Mouse (Mus musculus): ENCODE measurements around the gene Pmfbp1.
"Not testable (repeated sequence)": the region's sequence is repeated elsewhere in the genome, so short reads cannot be mapped to it uniquely, and the experiment has no call there.

Gene Pmfbp1

GRCm38 (mm10) chr8:109493727-109494126 lies at the start of gene Pmfbp1:
Pmfbp1 (plus strand) TSS chr8:109494027.
- DNase-seq (ENCODE audit: low spot score), result no peak

- not testable (repeated sequence) for DNase-seq (ENCODE audit: low spot score)
Measured at GRCm38 (mm10) chr8:109446896-109447295, 46.9 kb upstream of the Pmfbp1 start.

- DNase-seq (ENCODE audit: low spot score), result no peak
Measured at GRCm38 (mm10) chr8:109451000-109451399, 42.8 kb upstream of the Pmfbp1 start.

- no peak for DNase-seq (ENCODE audit: low spot score)
Measured at GRCm38 (mm10) chr8:109455113-109455512, 38.7 kb upstream of the Pmfbp1 start.

- no peak for DNase-seq (ENCODE audit: low spot score)
Measured at GRCm38 (mm10) chr8:109457387-109457786, 36.4 kb upstream of the Pmfbp1 start.

- DNase-seq (ENCODE audit: low spot score), result no peak
Measured at GRCm38 (mm10) chr8:109458580-109458979, 35.2 kb upstream of the Pmfbp1 start.

- peak; percentile 35 for DNase-seq (ENCODE audit: low spot score)
Measured at GRCm38 (mm10) chr8:109463075-109463474, 30.8 kb upstream of the Pmfbp1 start.

GRCm38 (mm10) chr8:109463677-109464313 lies 30.0 kb upstream of the Pmfbp1 start:
- DNase-seq (ENCODE audit: low spot score), result no peak

- peak; percentile 44 for DNase-seq (ENCODE audit: low spot score)
Measured at GRCm38 (mm10) chr8:109464451-109464891, 29.4 kb upstream of the Pmfbp1 start.

GRCm38 (mm10) chr8:109465056-109465455 lies 28.8 kb upstream of the Pmfbp1 start:
- no peak for DNase-seq (ENCODE audit: low spot score)

- DNase-seq (ENCODE audit: low spot score), result no peak
Measured at GRCm38 (mm10) chr8:109465761-109466160, 28.1 kb upstream of the Pmfbp1 start.

GRCm38 (mm10) chr8:109467516-109467915 lies 26.3 kb upstream of the Pmfbp1 start:
- no peak for DNase-seq (ENCODE audit: low spot score)

- DNase-seq (ENCODE audit: low spot score), result no peak
Measured at GRCm38 (mm10) chr8:109468112-109468511, 25.7 kb upstream of the Pmfbp1 start.

GRCm38 (mm10) chr8:109471876-109472275 lies 22.0 kb upstream of the Pmfbp1 start:
- DNase-seq (ENCODE audit: low spot score), result no peak

- DNase-seq (ENCODE audit: low spot score), result no peak
Measured at GRCm38 (mm10) chr8:109472400-109472799, 21.4 kb upstream of the Pmfbp1 start.

- no peak for DNase-seq (ENCODE audit: low spot score)
Measured at GRCm38 (mm10) chr8:109474442-109475121, 19.2 kb upstream of the Pmfbp1 start.

- no peak for DNase-seq (ENCODE audit: low spot score)
Measured at GRCm38 (mm10) chr8:109475436-109475835, 18.4 kb upstream of the Pmfbp1 start.

- no peak for DNase-seq (ENCODE audit: low spot score)
Measured at GRCm38 (mm10) chr8:109478586-109478985, 15.2 kb upstream of the Pmfbp1 start.

- DNase-seq (ENCODE audit: low spot score), result no peak
Measured at GRCm38 (mm10) chr8:109484741-109485140, 9.1 kb upstream of the Pmfbp1 start.

- DNase-seq (ENCODE audit: low spot score), result no peak
Measured at GRCm38 (mm10) chr8:109485530-109485929, 8.3 kb upstream of the Pmfbp1 start.

GRCm38 (mm10) chr8:109492785-109493184 lies 1.0 kb upstream of the Pmfbp1 start:
- no peak for DNase-seq (ENCODE audit: low spot score)

- DNase-seq (ENCODE audit: low spot score), result no peak
Measured at GRCm38 (mm10) chr8:109494601-109495000, 774 bp downstream of the Pmfbp1 start.

- no peak for DNase-seq (ENCODE audit: low spot score)
Measured at GRCm38 (mm10) chr8:109497431-109497830, 3.6 kb downstream of the Pmfbp1 start.

All from ovary, adult 18-20 months (tissue).